22 mouse cellular contexts compared by ENCODE assay signal in genomic region chr5:148181901-148182300, GRCm38 (mm10).
DNase-seq lines count a peak whose midpoint lies in the region; ATAC-seq and TF ChIP-seq lines count a peak whose summit lies in the region.
"Had no signal": no experiment of that assay in that cellular context is flagged by ENCODE, and none has a peak within 500 bp of the region (broad histone marks: within the 10 kb centered on the region; RNA-seq: fewer than 3 reads in every experiment).

No protein-coding gene starts in this region.

- no peak overlapping the region for H3K9ac ChIP-seq in hindbrain, embryonic 13.5 days
- H3K9ac ChIP-seq in hindbrain, embryonic 14.5 days, result no peak overlapping the region; the same call in 1 of the 2 replicates
- H3K9ac ChIP-seq: heart, embryonic 12.5 days; limb, embryonic 15.5 days; liver, embryonic 14.5 days; midbrain, embryonic 15.5 days; neural tube, embryonic 15.5 days; stomach, embryonic 15.5 days had no signal

- 15% methylated on average over 6 of the region's 6 CpGs for WGBS in cerebellum, adult 2 months
- 83% methylated on average over 6 of the region's 6 CpGs for WGBS in hindbrain, embryonic 13.5 days
- WGBS in hindbrain, embryonic 14.5 days, result 79% methylated on average over 6 of the region's 6 CpGs
- WGBS in lung, adult 2 months, result 60% methylated on average over 6 of the region's 6 CpGs

- H3K9me3 ChIP-seq in hindbrain, embryonic 13.5 days, result peaks cover 9% of the 10 kb centered on the region; the same call in 1 of the 2 replicates
- H3K9me3 ChIP-seq in hindbrain, embryonic 14.5 days (ENCODE audit: control insufficient read depth, low read length), result peaks cover 9% of the 10 kb centered on the region; the same call in 1 of the 2 replicates
- H3K9me3 ChIP-seq: limb, embryonic 15.5 days; neural tube, embryonic 15.5 days; stomach, embryonic 15.5 days had no signal

- no peak for ATAC-seq in hindbrain, embryonic 13.5 days (ENCODE audit: low FRiP score)
- no peak for ATAC-seq in hindbrain, embryonic 14.5 days (ENCODE audit: low FRiP score)
- ATAC-seq: CD4-positive, CD25-positive, alpha-beta regulatory T cell, adult 4 months; forebrain, embryonic 14.5 days; hindbrain, embryonic 16.5 days; midbrain, embryonic 15.5 days had no signal

- DNase-seq in cerebellum, adult 2 months, result peak; percentile 21 to 50
- no peak for DNase-seq in cerebellum, adult 11 months
- DNase-seq in hindbrain, embryonic 14.5 days (ENCODE audit: low spot score), result no peak
- peak; percentile 5 for DNase-seq in lung, postnatal 36 days
- no peak for DNase-seq in lung, adult 2 months
- peak; percentile 33 to 56 for DNase-seq in cerebellum, postnatal 14 days
- no peak for DNase-seq in retina, postnatal 1 day
- DNase-seq: adrenal gland, postnatal 25 days; layer of hippocampus, adult 9-11 months; left cerebral cortex, postnatal 4 days; thymus, postnatal 25 days had no signal

- no peak overlapping the region for H3K4me3 ChIP-seq in cerebellum, adult 2 months (replicated peaks; ENCODE audit: insufficient read depth, low read depth, low read length)
- H3K4me3 ChIP-seq in hindbrain, embryonic 13.5 days, result no peak overlapping the region
- no peak overlapping the region for H3K4me3 ChIP-seq in hindbrain, embryonic 14.5 days (replicated peaks; ENCODE audit: low read length)
- no peak overlapping the region for H3K4me3 ChIP-seq in lung, adult 2 months (replicated peaks; ENCODE audit: extremely low read depth, low read depth, low read length)
- H3K4me3 ChIP-seq: heart, embryonic 12.5 days; limb, embryonic 15.5 days; midbrain, embryonic 15.5 days; myocyte; neural tube, embryonic 15.5 days; stomach, embryonic 15.5 days had no signal

- no peak for TF ChIP-seq CTCF in cerebellum, adult 2 months (IDR thresholded peaks at IDR 0.05; ENCODE audit: borderline replicate concordance, insufficient read depth, low read depth, low read length)
- no peak for TF ChIP-seq CTCF in lung, adult 2 months (IDR thresholded peaks at IDR 0.05; ENCODE audit: insufficient read depth, low read length)

- TF ChIP-seq POLR2A in cerebellum, adult 2 months (IDR thresholded peaks at IDR 0.05; ENCODE audit: borderline replicate concordance, insufficient read depth, low read length), result no peak
- no peak for TF ChIP-seq POLR2A in lung, adult 2 months (IDR thresholded peaks at IDR 0.05; ENCODE audit: borderline replicate concordance, extremely low read depth, low read depth, low read length)

- H3K27ac ChIP-seq in cerebellum, adult 2 months (ENCODE audit: insufficient read depth, low read length), result no peak overlapping the region
- H3K27ac ChIP-seq in hindbrain, embryonic 13.5 days, result peak overlapping the region; percentile 44; the same call in 1 of the 2 replicates
- H3K27ac ChIP-seq in hindbrain, embryonic 14.5 days, result no peak overlapping the region
- H3K27ac ChIP-seq: limb, embryonic 15.5 days; liver, embryonic 14.5 days had no signal

- H3K4me2 ChIP-seq in hindbrain, embryonic 13.5 days, result no peak overlapping the region
- no peak overlapping the region for H3K4me2 ChIP-seq in hindbrain, embryonic 14.5 days (replicated peaks)
- H3K4me2 ChIP-seq: heart, embryonic 12.5 days; limb, embryonic 15.5 days; midbrain, embryonic 15.5 days; neural tube, embryonic 15.5 days; stomach, embryonic 15.5 days had no signal

- no peaks in the 10 kb centered on the region; the same call in 1 of the 2 replicates for H3K4me1 ChIP-seq in cerebellum, adult 2 months (ENCODE audit: control insufficient read depth, insufficient read depth, low read length)
- H3K4me1 ChIP-seq in hindbrain, embryonic 13.5 days (replicated peaks), result peaks cover 31% of the 10 kb centered on the region
- peaks cover 20% of the 10 kb centered on the region; the same call in 1 of the 2 replicates for H3K4me1 ChIP-seq in hindbrain, embryonic 14.5 days (replicated peaks; ENCODE audit: control insufficient read depth, insufficient read depth, low read length)
- H3K4me1 ChIP-seq in lung, adult 2 months (ENCODE audit: control insufficient read depth, insufficient read depth, low read length), result no peaks in the 10 kb centered on the region
- H3K4me1 ChIP-seq: stomach, embryonic 15.5 days had no signal

- H3K36me3 ChIP-seq in hindbrain, embryonic 13.5 days, result 0 out of 2 replicates have a peak, but pooled peaks cover 3% of the 10 kb centered on the region
- H3K36me3 ChIP-seq in hindbrain, embryonic 14.5 days (replicated peaks; ENCODE audit: control insufficient read depth, insufficient read depth), result no peaks in the 10 kb centered on the region
- H3K36me3 ChIP-seq: heart, embryonic 12.5 days; limb, embryonic 15.5 days; midbrain, embryonic 15.5 days; stomach, embryonic 15.5 days had no signal

- H3K27me3 ChIP-seq in cerebellum, adult 2 months (ENCODE audit: control insufficient read depth, insufficient read depth, low read length), result no peaks in the 10 kb centered on the region
- H3K27me3 ChIP-seq in hindbrain, embryonic 13.5 days, result no peaks in the 10 kb centered on the region
- no peaks in the 10 kb centered on the region for H3K27me3 ChIP-seq in hindbrain, embryonic 14.5 days (ENCODE audit: control insufficient read depth, insufficient read depth, low read length)
- H3K27me3 ChIP-seq: heart, embryonic 12.5 days; limb, embryonic 15.5 days; midbrain, embryonic 15.5 days; neural tube, embryonic 15.5 days; stomach, embryonic 15.5 days had no signal

Comparison
In these comparisons a context has a peak if more than half of its experiments do, and no peak if none do; other contexts are left out.
1. DNase-seq: peak in cerebellum, adult 2 months (2 of 2), lung, postnatal 36 days (single experiment) and cerebellum, postnatal 14 days (2 of 2); none in cerebellum, adult 11 months (single experiment), hindbrain, embryonic 14.5 days (single experiment), lung, adult 2 months (single experiment) and retina, postnatal 1 day (single experiment).